Mouse (Mus musculus) megakaryocyte, embryonic 14.5 days (primary cell): ENCODE measurements around the gene BC030867.

Experiments used
- FLI1 ChIP-seq: IDR thresholded peaks from 2 replicates; pipeline ENCODE4 v1.6.1; 2012; ENCODE audit warnings: low read length, inconsistent platforms, mixed read lengths
- GATA1 ChIP-seq: IDR thresholded peaks from 3 replicates; pipeline ENCODE4 v1.6.1; 2012; ENCODE audit warnings: mixed read lengths, low read length, inconsistent platforms, borderline replicate concordance

DNA sequence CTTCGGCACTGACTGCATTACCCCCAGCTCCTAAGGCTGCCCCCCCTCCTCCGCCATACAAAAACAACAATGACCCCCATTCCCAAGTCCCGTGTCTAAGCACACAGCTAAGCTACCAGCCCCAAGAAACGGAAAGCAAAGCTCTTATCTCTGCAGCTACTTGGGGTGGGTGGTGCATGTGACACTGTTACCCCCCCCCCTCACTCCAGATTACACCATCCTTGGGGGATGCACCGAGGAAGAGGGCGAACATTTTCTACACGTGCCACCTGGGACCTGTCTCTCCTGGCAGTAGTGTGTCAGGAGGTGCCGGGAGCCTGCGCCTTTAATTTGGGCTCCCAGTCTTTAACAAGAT, 20.5 kb upstream of the BC030867 start:
- TF ChIP-seq GATA1 (no peak), FLI1 (no peak)
